Mouse (Mus musculus) embryonic stem cell, embryonic (primary cell): Measurements from ENCODE around the gene Gcm1.

ENCODE experiments used
- CTCF ChIA-PET, 4 experiments: fragments of 300-600 bp in 2 of 4; fragments of 350-600 bp in 2 of 4; sonication (Branson Sonifier 250); formaldehyde crosslinking; loops; one replicate each; lab custom pipeline; 2022; ENCODE audit warnings: inconsistent platforms in 2 of 4; lab: Charles Lee
- POLR2A ChIA-PET, 4 experiments: fragments of 300-600 bp in 2 of 4; fragments of 350-600 bp in 2 of 4; sonication (Branson Sonifier 250); formaldehyde crosslinking; loops; one replicate each; lab custom pipeline; 2022; ENCODE audit warnings: antibody characterized with exemption in 4 of 4, inconsistent platforms in 1 of 4; lab: Charles Lee

The Gcm1 gene

GRCm38 (mm10) chr9:78032930-78033329 is 18.8 kb upstream of the Gcm1 start:
- POLR2A ChIA-PET, result no interaction called here
- CTCF ChIA-PET, result no interaction called here

GRCm38 (mm10) chr9:78035296-78035695 is 16.4 kb upstream of the Gcm1 start:
- POLR2A ChIA-PET, result interaction anchor here in 1 of 4 experiments (0.7 kb wide), 1 partner anchor 9 kb away, joined by 4 read pairs; no protein-coding TSS in a partner anchor
- CTCF ChIA-PET, result interaction anchor here in 1 of 4 experiments (0.5 to 1.3 kb wide), 4 partner anchors 11 to 236 kb away, joined by 3 to 6 read pairs (median 3); no protein-coding TSS in a partner anchor

- CTCF ChIA-PET, result interaction anchor here in 1 of 4 experiments (0.5 to 1.3 kb wide), 3 partner anchors 17 to 236 kb away, joined by 3 to 6 read pairs (median 3); no protein-coding TSS in a partner anchor
- POLR2A ChIA-PET, result interaction anchor here in 1 of 4 experiments (0.7 kb wide), 1 partner anchor 8 kb away, joined by 4 read pairs; no protein-coding TSS in a partner anchor
Measured at GRCm38 (mm10) chr9:78035831-78036230, 15.9 kb upstream of the Gcm1 start.

- ChIA-PET POLR2A (interaction anchor here in 2 of 4 experiments (0.6 kb wide), 2 partner anchors 11 to 43 kb away, joined by 3 to 4 read pairs; no protein-coding TSS in a partner anchor), CTCF (interaction anchor here (0.6 to 2.2 kb wide), 17 partner anchors 10 to 574 kb away, joined by 3 to 13 read pairs (median 4); no protein-coding TSS in a partner anchor)
Measured at GRCm38 (mm10) chr9:78038755-78039489, 12.8 kb upstream of the Gcm1 start.

- CTCF ChIA-PET, result interaction anchor here in 1 of 4 experiments (0.6 kb wide), 1 partner anchor 49 kb away, joined by 3 read pairs; no protein-coding TSS in a partner anchor
- POLR2A ChIA-PET, result interaction anchor here in 1 of 4 experiments (0.8 to 1.2 kb wide), 3 partner anchors 9 to 123 kb away, joined by 3 to 4 read pairs (median 3); no protein-coding TSS in a partner anchor
Measured at GRCm38 (mm10) chr9:78045171-78045570, 6.6 kb upstream of the Gcm1 start.

- CTCF ChIA-PET, result interaction anchor here in 1 of 4 experiments (1.0 kb wide), 1 partner anchor 450 kb away, joined by 3 read pairs; no protein-coding TSS in a partner anchor
- POLR2A ChIA-PET, result interaction anchor here in 2 of 4 experiments (1.1 to 1.2 kb wide), 3 partner anchors 24 to 292 kb away, joined by 3 to 4 read pairs (median 4); partner anchors contain the start of gene Gclc (in 1 of the 2)
Measured at GRCm38 (mm10) chr9:78046755-78047154, 5.0 kb upstream of the Gcm1 start.

- ChIA-PET POLR2A (interaction anchor here in 2 of 4 experiments (0.8 to 1.2 kb wide), 3 partner anchors 60 to 431 kb away, joined by 3 to 6 read pairs (median 3); no protein-coding TSS in a partner anchor), CTCF (interaction anchor here (0.5 to 1.6 kb wide), 4 partner anchors 10 to 596 kb away, joined by 3 to 5 read pairs (median 4); no protein-coding TSS in a partner anchor)
Measured at GRCm38 (mm10) chr9:78050452-78050970, 1.2 kb upstream of the Gcm1 start.

- ChIA-PET CTCF (interaction anchor here in 2 of 4 experiments (0.7 to 1.7 kb wide), 5 partner anchors 11 to 459 kb away, joined by 3 to 10 read pairs (median 5); no protein-coding TSS in a partner anchor), POLR2A (interaction anchor here in 2 of 4 experiments (0.7 to 1.4 kb wide), 9 partner anchors 8 to 474 kb away, joined by 3 to 4 read pairs (median 3); no protein-coding TSS in a partner anchor)
Measured at GRCm38 (mm10) chr9:78053821-78054220, 2.1 kb downstream of the Gcm1 start.

- ChIA-PET CTCF (interaction anchor here in 2 of 4 experiments (0.6 to 1.7 kb wide), 5 partner anchors 12 to 254 kb away, joined by 4 to 10 read pairs (median 5); no protein-coding TSS in a partner anchor), POLR2A (interaction anchor here in 2 of 4 experiments (0.7 to 1.4 kb wide), 9 partner anchors 7 to 473 kb away, joined by 3 to 4 read pairs (median 3); no protein-coding TSS in a partner anchor)
Measured at GRCm38 (mm10) chr9:78054298-78054697, 2.6 kb downstream of the Gcm1 start.

GRCm38 (mm10) chr9:78059525-78060120 is 7.9 kb downstream of the Gcm1 start:
- POLR2A ChIA-PET, result interaction anchor here in 2 of 4 experiments (0.6 to 0.7 kb wide), 3 partner anchors 10 to 527 kb away, joined by 3 read pairs; no protein-coding TSS in a partner anchor

GRCm38 (mm10) chr9:78062392-78062791 is 10.7 kb downstream of the Gcm1 start:
- ChIA-PET POLR2A (interaction anchor here in 1 of 4 experiments (1.0 kb wide), 2 partner anchors 51 to 304 kb away, joined by 3 read pairs; no protein-coding TSS in a partner anchor), CTCF (interaction anchor here in 2 of 4 experiments (0.9 to 1.0 kb wide), 2 partner anchors 27 to 98 kb away, joined by 3 read pairs; no protein-coding TSS in a partner anchor)

More at GRCm38 (mm10) chr9:78059525-78060120, 7.9 kb downstream of the Gcm1 start:
- CTCF ChIA-PET, result no interaction called here

- CTCF ChIA-PET, result no interaction called here
- POLR2A ChIA-PET, result interaction anchor here in 2 of 4 experiments (0.5 to 0.6 kb wide), 2 partner anchors 9 to 45 kb away, joined by 3 read pairs; partner anchors contain the start of gene Ick (in 1 of the 2)
Measured at GRCm38 (mm10) chr9:78064121-78064520, 12.4 kb downstream of the Gcm1 start.

GRCm38 (mm10) chr9:78070496-78070895 is 18.8 kb downstream of the Gcm1 start:
- CTCF ChIA-PET, result interaction anchor here in 2 of 4 experiments (0.6 to 1.3 kb wide), 2 partner anchors 9 to 18 kb away, joined by 3 to 6 read pairs; no protein-coding TSS in a partner anchor
- POLR2A ChIA-PET, result interaction anchor here in 2 of 4 experiments (0.7 to 1.6 kb wide), 5 partner anchors 11 to 42 kb away, joined by 3 to 4 read pairs (median 3); no protein-coding TSS in a partner anchor

GRCm38 (mm10) chr9:78071626-78072025 is 19.9 kb downstream of the Gcm1 start:
- POLR2A ChIA-PET, result interaction anchor here in 1 of 4 experiments (1.6 kb wide), 1 partner anchor 24 kb away, joined by 3 read pairs; no protein-coding TSS in a partner anchor
- CTCF ChIA-PET, result no interaction called here

- ChIA-PET CTCF (interaction anchor here in 2 of 4 experiments (0.5 to 0.7 kb wide), 3 partner anchors 445 to 632 kb away, joined by 3 to 11 read pairs (median 5); no protein-coding TSS in a partner anchor), POLR2A (interaction anchor here in 3 of 4 experiments (0.5 to 0.6 kb wide), 5 partner anchors 9 to 405 kb away, joined by 3 to 9 read pairs (median 3); no protein-coding TSS in a partner anchor)
Measured at GRCm38 (mm10) chr9:78073291-78073690, 21.6 kb downstream of the Gcm1 start.

- CTCF ChIA-PET, result interaction anchor here in 1 of 4 experiments (0.5 to 0.6 kb wide), 2 partner anchors 445 to 477 kb away, joined by 5 to 11 read pairs; no protein-coding TSS in a partner anchor
- POLR2A ChIA-PET, result interaction anchor here in 2 of 4 experiments (0.5 to 0.6 kb wide), 2 partner anchors 182 to 257 kb away, joined by 3 to 9 read pairs; no protein-coding TSS in a partner anchor
Measured at GRCm38 (mm10) chr9:78073713-78074340, 22.1 kb downstream of the Gcm1 start.
